Mouse (Mus musculus): ENCODE measurements at regions not wholly inside any gene's neighbourhood (a gene's known extent, or its start where the extent isn't known, plus 50 kb on each side); places are given as distances from the start of the nearest gene placed in this dataset.

DNA sequence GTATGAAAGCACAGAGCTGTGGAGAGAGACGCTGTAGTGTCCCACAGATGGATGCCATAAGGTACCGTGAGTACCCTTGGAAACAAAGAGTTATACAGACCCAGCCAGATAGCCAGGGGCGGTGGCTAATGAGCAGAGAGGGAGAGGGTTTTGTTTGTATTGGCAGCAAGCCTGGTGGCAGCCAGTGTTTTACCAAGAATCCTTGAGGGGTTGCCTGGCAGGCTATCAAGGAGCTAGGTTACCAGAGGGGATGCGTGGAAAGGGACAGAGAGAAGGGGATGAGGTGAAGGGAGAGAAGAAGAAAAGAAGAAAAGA is 262.7 kb downstream of the Matn1 start:
- TF ChIP-seq CTCF (conservative IDR thresholded peaks at IDR 0.05; ENCODE audit: low read length) (no peak), NANOG (IDR thresholded peaks at IDR 0.05; ENCODE audit: borderline replicate concordance, low read length) (no peak), POU5F1 (IDR thresholded peaks at IDR 0.05; ENCODE audit: borderline replicate concordance, low read length) (no peak)

Data from E14TG2a.4 (cell line).